Comparison of ENCODE assay signal across 9 mouse cellular contexts in the genomic region with DNA sequence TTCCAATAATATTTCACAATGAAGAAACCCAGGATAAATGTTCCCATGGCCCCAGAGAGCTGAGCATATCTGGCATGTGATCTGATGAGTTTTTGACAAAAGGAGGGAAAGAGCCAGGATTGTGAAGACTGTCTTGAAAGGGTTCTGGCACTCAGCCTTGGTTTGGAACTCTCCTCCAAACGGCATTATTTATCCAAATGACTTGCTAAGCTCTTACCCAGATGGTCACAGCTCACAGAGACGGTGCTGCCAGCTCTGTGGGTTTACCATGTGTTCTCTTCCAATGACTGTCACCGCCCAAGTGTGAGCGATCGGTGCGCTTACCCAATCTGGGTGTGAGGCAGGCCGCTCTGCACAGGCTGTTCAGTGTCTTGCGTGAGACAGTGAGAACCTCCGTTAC. TPM values are rescaled to one million over a fixed set of nuclear protein-coding genes. Genes with fewer than 3 reads are reported as not detected.
DNase-seq lines count a peak whose midpoint lies in the region; ATAC-seq lines count a peak whose summit lies in the region.
"Had no signal": no experiment of that assay in that cellular context is flagged by ENCODE, and none has a peak within 500 bp of the region (broad histone marks: within the 10 kb centered on the region; RNA-seq: fewer than 3 reads in every experiment).

No protein-coding gene starts in this region.

- no peaks in the 10 kb centered on the region for H3K9me3 ChIP-seq in limb, embryonic 15.5 days
- H3K9me3 ChIP-seq: midbrain, embryonic 12.5 days had no signal

- no peaks in the 10 kb centered on the region for H3K36me3 ChIP-seq in limb, embryonic 15.5 days
- H3K36me3 ChIP-seq: midbrain, embryonic 12.5 days had no signal

- peak; percentile 43; the same call in 1 of the 2 replicates for ATAC-seq in limb, embryonic 15.5 days (ENCODE audit: insufficient number of reproducible peaks, low FRiP score, low TSS enrichment, low read depth)

- H3K4me2 ChIP-seq in limb, embryonic 15.5 days, result no peak overlapping the region
- H3K4me2 ChIP-seq: midbrain, embryonic 12.5 days had no signal

- no peak overlapping the region for H3K27ac ChIP-seq in limb, embryonic 15.5 days
- H3K27ac ChIP-seq: midbrain, embryonic 12.5 days had no signal

- H3K27me3 ChIP-seq in limb, embryonic 15.5 days, result no peaks in the 10 kb centered on the region
- H3K27me3 ChIP-seq: midbrain, embryonic 12.5 days had no signal

- WGBS in limb, embryonic 15.5 days, result 58% methylated on average over 9 of the region's 9 CpGs

- no peak overlapping the region for H3K9ac ChIP-seq in limb, embryonic 15.5 days
- H3K9ac ChIP-seq: midbrain, embryonic 12.5 days had no signal

- H3K4me3 ChIP-seq in limb, embryonic 15.5 days, result no peak overlapping the region
- H3K4me3 ChIP-seq: midbrain, embryonic 12.5 days had no signal

- H3K4me1 ChIP-seq in limb, embryonic 15.5 days, result peaks cover 6% of the 10 kb centered on the region; the same call in 1 of the 2 replicates

- peak; percentile 89 for DNase-seq in 3T3-L1 (ENCODE audit: low read depth, low spot score)
- peak; percentile 98 for DNase-seq in brain, adult 2 months (ENCODE audit: low read depth, low spot score)
- peak; percentile 57 to 76 for DNase-seq in frontal cortex, postnatal 36 days (ENCODE audit: low spot score in 2 of 2)
- DNase-seq in right cerebral cortex, postnatal 36 days (ENCODE audit: low spot score in 2 of 2), result peak; percentile 64 to 68
- DNase-seq in urinary bladder, adult 2 months (ENCODE audit: low spot score), result no peak
- no peak for DNase-seq in urinary bladder, postnatal 4 days (ENCODE audit: low spot score in 2 of 2)
- DNase-seq in spleen, postnatal 4 days (ENCODE audit: low spot score in 2 of 2), result no peak

RNA-seq across cellular contexts. Expression of gene Tmem150c, which starts 50.7 kb away (rescaled TPM):
- polyA plus RNA-seq in limb, embryonic 15.5 days (2015; fragmentation: Nextera tagmentation; extraction: Ambion mirVana), result 9.3 and 9.9 TPM in 2 replicates
- polyA plus RNA-seq in urinary bladder, adult 2 months (2012; rRNA removed), result 0.85 and 1.8 TPM in 2 replicates

Comparison
In these comparisons a context has a peak if more than half of its experiments do, and no peak if none do; other contexts are left out.
1. DNase-seq: peak in 3T3-L1 (single experiment), brain, adult 2 months (single experiment), frontal cortex, postnatal 36 days (2 of 2) and right cerebral cortex, postnatal 36 days (2 of 2); none in urinary bladder, adult 2 months (single experiment), urinary bladder, postnatal 4 days (0 of 2) and spleen, postnatal 4 days (0 of 2).